Mouse (Mus musculus) left cerebral cortex, adult 8-10 months (tissue): ENCODE results near the gene Ly86. TPM values are rescaled to one million over a fixed set of nuclear protein-coding genes. Genes with fewer than 3 reads are reported as not detected.

Source experiments
- DNase-seq, 2 experiments: peaks; one replicate each; pipeline ENCODE4 v3.0.0; 2022; ENCODE audit warnings: low spot score in 2 of 2
- total RNA-seq, 4 experiments: library from RNA; stranded (reverse); gene quantifications; 2 replicates each; pipeline ENCODE4 v1.2.4; 2022

The Ly86 gene
- total RNA-seq, 4 experiments from 2014 or later, result 7.6 to 45.4 (median 23.2) TPM

DNA sequence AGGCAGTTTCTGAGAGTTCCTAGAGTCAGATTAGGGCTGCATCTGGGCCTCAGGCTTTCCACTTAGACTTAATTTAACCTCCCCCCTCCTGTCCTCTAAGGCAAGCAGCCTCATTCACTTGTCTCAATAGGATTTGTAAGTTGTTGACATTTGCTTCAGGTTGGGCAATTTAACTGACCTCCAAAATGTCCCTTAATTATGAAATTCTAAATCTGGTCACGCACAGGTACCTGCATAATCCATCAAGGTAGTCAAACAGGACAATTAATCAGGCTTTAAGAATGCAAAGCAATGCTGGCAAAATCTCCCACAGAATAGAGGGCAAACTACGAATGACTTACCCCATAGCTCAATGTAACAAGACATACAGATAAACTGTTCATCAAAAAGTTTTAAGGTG lies 8.0 kb downstream of the Ly86 start:
- DNase-seq, result no peak

DNA sequence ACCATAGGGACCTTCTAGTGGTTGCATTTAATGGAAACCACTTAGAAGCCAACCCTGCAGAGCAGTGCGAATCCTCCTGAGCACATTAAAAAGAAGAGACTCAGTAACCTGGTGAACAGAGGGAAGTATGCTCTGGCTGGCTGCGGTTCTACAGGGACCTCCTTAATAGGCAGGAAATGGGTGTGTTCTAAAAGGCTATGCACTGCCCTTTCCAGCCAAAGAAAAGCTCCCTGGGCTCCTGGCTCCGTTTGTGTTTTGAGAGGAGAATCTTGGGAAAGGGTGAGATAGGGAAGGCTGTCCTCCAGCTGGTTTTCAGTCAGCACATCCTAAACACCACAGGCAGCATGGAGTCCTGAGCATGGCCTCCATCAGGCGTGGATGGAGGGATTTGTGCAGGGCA lies 8.9 kb downstream of the Ly86 start:
- no peak for DNase-seq

DNA sequence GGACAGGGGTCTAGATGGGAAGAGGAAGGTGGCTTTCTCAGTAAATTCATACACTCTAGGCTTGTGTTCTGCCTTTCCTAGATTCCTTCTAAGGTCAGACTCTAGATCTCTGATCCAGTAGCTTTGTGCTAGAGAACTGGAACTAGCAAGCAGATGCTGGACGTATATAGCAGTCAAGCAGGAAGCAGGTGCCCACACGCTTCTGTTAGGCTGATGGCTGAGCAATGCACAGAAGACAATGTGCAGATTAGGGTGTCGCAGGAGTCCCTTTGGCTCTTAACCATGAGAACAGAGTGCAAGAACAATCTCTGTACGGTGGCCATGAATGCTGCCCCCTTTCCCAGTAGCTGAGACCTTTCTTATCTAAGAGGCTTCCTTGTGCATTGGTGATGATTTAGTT lies 9.4 kb downstream of the Ly86 start:
- peak in 1 of 2 experiments; percentile 46 for DNase-seq

DNA sequence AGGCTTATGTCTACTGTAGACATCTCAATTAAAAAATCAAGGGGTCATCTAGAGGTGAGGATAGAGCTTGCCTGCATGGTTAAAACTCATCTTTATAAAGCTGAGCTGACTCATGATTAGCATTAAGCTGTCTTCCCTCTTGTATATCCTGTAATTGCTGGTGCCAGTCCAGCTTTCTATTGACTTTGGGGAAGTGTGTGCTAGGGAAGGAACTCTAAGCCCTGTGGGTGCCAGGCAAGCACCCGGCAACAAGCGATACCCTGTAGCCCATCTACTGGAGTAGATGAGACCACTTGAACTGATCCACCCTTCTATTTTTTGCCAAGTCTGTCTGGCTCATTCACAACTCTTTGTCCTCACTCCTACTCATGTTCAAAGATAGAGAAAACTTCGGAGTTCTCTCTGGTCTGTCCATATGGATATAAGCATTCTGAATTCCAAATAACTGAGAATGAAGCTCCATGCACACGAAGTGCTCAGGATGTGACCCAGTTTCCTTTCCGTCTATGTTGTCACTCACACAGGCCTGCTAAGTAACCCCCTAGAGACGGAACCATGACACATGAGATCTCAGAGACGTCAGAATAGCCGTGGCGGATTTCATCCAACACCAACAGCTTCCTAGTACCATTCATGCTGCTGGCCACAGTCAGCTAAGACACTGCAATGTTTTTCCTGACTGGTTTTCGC lies 10.8 kb downstream of the Ly86 start:
- peak in 1 of 2 experiments; percentile 37 for DNase-seq

DNA sequence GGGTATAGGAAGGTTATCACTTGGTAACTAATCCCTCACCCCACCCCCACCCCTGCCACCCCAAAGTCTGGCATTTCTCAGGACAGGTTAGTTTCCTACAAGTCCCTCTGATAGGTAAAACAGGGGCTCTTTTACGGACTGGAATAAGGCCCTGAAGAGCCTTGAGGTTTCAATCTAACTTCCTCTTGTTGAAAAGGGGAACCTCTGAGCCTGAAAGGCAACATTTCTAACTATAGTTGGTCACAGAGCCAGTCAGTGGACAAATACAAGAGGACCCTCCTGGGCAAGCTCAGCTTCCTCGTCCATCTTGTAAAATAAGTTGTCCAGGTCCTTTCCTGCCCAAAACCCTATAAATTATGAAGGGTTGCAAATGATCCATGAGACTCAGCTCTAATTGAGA lies 11.5 kb downstream of the Ly86 start:
- no peak for DNase-seq

DNA sequence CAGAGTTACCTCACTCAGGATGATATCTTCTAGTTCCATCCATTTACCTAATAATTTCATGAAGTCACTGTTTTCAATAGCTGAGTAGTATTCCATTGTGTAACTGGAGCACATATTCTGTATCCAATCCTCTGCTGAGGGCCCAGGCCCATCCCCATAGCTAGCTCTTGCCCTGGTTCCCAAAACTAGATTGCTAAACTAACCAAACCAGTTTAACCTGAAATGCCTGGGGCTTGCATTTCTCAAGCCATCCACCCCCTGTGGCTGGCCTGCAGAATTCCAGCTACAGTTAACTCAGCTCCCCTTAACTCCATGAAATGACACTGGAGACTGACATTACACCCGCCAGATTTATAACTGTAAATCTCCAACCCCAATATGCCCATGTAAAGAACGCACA lies 13.1 kb downstream of the Ly86 start:
- no peak for DNase-seq

DNA sequence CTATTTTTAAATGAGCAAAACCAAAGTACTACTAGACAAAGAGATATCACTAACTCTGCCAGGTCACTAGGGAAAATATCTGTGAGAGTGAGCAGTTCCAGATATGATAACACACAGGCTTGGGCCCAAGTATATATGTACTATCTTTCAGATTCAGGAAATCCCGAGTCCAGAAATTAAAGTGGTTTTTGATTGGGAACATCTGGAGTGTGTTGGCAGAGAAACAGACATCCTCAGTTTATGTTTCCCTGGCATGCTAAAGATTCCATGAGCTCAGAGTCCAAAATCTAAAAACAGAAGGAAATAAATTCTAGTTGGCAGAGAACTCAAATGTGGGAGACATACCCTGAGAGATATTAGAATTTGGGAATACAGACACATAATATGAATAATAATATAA lies 16.2 kb downstream of the Ly86 start:
- no peak for DNase-seq

DNA sequence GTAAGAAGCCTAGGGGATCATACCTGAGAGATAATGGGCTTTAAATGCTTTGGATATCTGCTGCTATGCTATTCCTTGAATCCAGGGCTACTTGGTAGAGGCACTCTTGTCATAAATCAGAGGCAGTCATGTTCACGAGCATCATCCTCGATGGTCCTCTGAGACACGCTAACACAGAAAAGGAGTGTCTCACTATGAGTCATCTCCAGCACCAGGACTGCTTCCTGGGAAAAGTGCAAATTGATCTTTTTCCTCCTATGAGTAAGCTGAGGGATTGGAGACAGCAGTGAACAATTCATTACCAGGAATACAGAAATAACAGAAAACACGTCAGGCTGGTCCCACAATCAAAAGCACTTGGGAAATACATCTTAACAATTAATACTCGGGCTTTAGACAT lies 19.3 kb downstream of the Ly86 start:
- DNase-seq, result no peak

DNA sequence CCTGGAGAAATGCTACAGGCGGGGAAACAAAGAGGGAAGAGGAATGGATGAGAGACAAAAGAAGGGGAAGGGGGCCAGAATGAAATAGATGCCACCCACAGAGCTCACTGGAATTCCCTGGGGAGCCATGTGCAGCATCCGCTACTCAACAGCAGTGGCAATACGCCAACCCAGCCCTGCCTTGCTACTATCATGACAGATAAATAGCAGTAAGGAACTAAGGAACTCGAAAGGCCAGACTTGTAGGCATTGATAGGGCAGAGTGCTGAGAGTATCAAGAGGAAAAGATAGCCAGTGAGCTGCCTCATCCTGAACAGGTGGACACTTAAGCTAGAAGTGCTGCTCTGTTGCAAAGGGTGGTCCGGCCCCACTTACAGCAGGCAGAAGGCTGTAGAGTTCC lies 31.4 kb downstream of the Ly86 start:
- no peak for DNase-seq

DNA sequence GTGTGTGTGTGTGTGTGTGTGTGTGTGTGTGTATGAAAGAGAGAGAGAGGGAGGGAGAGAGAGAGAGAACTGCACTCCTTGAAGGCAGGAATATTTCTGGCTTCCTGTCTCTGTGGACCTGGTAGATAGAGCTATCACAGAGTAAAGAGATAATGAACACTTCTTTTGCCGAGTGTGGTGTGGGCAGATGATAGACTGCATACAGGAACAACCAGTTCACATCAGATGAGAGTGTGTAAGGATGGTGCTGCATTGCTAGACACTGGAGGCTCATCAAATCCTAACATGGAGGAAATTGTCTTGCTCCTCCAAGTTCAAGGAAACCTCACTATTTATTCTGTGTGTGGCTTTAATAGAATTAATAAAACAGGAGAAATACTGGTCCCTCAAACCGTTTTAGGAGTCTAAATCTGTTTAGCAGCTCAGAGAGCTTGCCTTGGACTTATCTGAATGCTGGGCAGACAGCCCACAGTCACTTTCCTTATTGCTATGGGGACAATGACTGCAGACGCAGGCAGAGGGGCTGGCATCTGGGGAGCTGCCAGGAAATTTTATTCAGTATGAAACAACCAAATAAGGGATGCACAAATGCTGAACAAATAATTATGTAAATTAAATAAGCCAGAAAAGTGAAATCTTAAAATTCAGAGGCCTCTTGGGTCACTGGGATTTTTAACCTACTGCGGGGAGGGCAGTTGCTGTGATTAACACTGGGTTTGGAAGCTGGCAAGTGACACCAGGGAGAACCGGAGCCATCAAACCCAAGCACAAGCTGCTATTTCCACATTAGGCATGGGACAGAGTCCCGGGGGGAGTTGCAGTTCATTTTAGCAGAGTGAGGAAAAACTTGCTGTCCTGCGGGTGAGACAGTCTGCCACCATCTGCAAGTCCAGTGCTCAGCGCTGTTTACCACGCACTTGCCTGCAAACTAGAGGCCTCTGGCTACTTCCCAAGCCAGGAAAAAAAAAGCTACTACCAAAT lies 43.5 kb downstream of the Ly86 start:
- peak in 1 of 2 experiments; percentile 33 for DNase-seq

DNA sequence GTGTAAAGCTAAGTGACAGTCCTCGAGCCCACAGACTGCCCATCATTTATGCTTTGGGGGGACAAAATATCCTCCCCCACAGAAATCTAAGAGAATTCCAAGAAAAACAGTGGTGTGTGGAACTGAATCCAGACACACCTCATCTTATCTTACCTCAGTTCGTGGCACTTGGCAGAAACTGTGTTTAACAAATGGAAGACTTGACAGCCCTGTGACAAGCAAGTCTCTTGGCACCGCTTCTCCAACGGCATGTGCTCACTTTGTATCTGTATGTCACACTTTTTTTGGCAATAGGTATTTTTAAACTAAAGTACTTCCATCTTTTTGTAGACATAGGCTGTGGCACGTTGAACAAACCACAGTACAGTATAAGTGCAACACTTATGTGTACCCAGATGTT lies 44.3 kb downstream of the Ly86 start:
- DNase-seq, result peak in 1 of 2 experiments; percentile 28

DNA sequence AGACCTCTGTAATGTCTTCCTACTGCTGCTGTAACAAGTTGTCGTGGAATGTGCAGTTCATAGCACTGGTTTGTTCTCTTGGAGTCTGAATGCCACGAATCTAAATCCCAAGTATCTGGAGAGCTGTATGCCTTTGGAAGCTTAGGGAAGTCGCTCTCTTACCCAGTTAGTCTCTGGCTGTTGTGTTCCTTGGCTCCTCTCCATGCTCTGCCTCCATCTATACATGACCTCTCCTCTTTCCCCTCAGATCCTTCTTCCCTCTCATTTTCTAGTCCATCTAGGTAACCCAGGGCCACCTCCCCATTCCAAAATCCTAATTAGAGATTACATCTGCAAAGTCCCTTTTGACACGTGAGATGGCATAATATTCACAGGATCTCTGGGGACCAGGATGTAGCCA lies 53.8 kb downstream of the Ly86 start:
- DNase-seq, result no peak

DNA sequence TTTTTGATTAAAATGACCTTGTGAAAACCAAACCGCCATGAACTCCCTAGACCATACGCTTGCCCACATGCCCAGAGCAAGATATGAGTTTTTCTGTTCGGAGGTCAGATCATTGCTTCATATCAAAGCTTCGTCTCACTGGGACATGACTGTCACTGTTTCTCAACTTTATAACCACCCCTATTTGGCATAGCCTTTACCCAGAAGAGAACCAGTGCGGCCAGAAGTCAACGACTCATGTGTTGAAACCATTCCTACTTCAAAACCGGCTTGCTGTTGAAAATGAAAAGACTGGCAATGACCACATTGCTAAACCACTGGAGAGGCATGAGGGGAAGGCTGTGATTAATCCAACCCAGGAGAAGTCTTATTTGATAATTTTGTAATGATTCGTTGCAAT lies 54.3 kb downstream of the Ly86 start:
- DNase-seq, result no peak

DNA sequence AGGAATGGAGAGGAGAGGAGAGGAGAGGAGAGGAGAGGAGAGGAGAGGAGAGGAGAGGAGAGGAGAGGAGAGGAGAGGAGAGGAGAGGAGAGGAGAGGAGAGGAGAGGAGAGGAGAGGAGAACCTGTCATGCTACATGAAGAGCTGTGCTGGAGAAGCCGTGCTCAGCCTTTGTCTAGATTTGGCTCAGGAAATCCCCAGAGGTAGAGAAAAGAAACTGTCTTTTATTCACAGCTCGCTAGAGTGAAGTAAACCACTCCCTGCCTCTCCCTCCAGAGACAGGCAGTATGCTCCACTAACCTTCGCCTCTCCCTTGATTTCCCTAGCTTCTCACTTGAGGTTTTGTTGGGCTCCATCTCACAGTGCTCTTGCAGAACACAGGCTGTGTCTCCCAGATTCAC lies 57.4 kb downstream of the Ly86 start:
- no peak for DNase-seq

DNA sequence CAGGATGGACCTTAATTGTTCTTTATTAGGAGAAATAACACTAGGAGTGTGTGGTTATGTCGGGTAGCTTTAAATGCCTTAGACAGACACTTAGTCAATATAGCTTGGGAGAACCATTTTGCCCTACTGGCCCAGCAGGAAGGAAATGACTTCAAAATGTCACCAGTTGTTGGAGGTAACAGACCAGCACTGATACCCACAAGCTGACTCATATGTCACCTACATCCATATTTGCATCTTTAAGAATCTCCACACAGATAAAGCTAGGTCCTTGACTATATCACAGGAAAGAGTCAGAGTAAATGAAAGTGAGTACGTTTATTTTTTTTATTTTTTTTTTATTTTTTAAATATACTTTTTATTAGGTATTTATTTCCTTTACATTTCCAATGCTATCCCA lies 58.7 kb downstream of the Ly86 start:
- DNase-seq, result no peak

DNA sequence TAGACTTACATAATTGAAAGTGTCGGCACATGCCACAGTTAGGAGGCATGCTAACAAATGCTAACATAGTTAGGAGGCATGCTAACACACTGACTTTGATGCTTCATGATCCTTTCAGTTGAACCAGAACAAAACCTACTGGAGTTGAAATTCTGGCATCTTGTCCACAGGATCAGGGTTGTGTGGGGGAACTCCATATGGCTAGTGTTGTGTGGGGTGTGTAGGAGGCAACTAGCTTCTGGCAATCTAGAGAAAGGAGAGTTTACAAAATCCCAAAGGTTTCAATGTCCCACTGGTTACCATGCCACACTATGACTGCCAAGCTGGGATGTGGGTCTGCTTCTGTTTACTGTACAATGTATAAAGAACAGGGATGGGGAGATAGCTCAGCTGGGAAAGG lies 70.7 kb downstream of the Ly86 start:
- peak in 1 of 2 experiments; percentile 74 for DNase-seq

DNA sequence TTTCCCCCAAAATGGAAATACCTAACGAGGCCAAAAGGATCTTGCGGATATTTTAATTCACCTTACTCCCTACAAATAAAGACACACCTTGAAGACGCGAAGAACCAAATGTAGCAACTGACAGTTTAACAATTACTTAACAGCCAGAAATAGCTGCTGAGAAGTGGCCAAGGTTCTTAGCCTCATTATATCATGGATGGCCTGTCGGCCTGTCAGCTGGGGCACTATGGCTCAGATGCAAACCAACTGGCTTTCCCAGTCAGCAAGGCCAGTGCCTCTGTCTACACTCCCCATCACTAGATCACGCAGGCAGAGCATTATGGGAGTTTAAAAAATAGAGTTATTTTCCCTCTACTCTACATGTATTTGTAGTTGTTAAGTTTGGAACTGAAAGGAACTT lies 78.4 kb downstream of the Ly86 start:
- DNase-seq, result no peak

DNA sequence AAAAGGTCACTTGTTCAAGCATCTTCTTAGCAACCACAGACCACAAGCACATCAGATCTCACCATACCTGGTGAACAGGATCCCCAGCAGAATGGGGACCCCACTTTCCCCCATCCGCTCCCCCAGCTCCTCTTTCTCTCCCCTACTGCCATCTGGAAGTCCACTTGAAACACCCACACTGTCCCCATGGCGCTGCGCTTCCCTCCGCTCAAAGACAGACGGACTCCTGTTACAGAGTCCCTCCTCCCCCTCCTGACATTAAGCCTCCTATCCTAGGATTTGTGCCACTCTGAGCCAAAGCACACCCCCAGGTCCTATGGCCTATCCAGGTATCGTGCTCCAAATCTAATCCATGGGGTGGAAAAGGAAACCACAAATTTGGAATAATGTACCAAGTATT lies 79.9 kb downstream of the Ly86 start:
- DNase-seq, result peak in 1 of 2 experiments; percentile 41

DNA sequence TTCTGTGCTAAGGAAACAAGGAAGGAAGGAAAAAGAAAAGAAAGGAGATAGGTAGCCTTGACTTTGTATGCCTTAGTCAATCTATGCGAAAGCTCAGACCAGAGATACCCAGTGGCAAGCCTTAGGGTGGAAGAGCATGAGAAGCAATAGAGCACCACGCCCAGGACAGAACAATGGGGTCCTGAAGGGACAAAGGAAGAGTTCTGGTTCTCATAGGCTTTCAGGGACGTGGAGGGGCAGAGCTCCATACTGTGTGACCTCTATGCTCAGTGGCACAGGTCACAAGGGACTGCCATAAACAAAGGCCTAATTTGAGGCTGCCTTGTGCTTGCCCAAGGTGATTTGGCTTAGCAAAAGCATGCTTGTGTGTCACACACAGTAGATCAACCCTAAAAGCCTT lies 80.4 kb downstream of the Ly86 start:
- no peak for DNase-seq

DNA sequence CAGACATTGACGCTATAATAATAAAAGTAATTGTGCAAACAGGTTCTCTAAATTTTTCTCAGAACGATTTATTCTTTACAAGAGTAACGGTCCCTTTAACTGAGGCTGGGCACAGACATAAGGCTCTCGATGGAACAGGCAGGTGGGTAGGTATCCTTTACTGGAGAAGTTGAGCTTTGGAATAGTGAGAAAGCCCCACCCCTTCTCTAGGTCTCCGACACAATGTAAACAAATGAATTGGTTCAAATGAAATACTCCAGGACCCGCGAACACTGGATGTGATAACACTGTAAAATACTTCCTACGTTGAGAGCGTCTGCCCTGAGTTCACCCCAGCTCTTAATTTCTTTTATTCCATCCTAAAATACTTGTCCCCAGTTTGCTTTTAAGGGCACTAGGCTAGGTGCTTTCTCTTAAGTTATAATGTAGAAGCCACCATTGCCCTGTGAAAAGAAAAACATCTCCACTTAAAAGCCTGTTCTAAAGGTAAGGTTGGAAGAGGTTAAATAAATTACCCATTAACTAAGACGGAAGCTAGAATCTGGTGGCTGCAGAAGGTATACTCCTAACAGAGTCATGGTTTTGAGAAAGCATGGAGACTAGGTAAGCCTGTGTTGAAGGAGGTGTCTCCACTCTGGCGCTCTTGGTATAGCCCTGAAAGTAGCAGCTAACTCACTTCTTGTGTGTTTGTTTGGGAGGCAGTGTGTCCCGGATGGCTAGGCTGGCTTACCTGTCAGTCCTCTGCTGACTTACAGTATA lies 81.7 kb downstream of the Ly86 start:
- no peak for DNase-seq

DNA sequence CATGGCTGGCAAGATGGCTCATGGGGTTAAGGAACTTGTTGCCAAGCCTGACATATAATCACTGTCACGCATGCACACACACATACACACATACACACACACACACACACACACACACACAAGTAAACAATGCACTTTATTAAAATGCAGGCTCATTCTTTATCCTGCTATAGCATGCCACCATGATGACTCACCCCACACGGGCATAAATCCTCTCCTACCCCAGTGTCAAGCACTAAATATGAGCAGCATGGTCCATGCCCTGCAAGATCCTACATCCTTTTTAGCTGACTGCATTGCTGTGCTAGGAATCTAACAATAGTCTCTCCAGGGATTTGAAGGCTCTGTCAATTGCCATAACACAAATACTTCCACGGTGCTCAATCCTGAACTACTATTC lies 83.5 kb downstream of the Ly86 start:
- no peak for DNase-seq

DNA sequence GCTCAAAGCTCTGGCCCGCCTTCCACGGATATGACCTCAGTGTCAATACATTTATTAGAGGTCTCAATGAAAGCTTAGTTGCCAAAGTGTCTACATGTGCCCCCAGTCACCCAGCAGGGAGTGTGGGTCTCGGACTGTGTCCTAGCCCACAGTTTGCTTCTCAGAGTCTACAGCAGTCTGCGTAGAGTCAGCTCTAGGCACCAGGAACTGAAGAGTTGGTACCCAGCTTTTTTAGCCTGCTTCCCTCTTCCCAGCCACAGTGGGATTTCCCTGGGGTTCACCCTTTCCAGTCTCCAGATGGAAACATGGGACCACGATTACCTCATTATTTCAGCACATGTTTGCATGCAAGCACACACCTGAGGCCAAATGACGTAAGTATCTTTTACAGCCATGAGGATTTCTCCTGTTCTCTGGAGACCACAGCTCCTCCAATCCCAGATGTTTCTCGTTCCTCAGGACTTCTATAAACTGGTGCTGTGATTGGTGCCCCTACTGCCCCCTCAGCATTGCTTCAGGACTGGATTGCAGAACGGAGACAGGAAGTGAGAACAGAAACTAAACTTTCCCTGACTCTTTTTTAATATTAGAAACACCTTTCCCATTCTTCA lies 84.8 kb downstream of the Ly86 start:
- DNase-seq, result no peak
